ENCODE assay signal across 26 mouse cellular contexts in genomic region chr6:115958445-115958844, GRCm38 (mm10). TPM values are rescaled to one million over a fixed set of nuclear protein-coding genes. Genes with fewer than 3 reads are reported as not detected.
DNase-seq lines count a peak whose midpoint lies in the region; ATAC-seq and TF ChIP-seq lines count a peak whose summit lies in the region.
"Had no signal": no experiment of that assay in that cellular context is flagged by ENCODE, and none has a peak within 500 bp of the region (broad histone marks: within the 10 kb centered on the region; RNA-seq: fewer than 3 reads in every experiment).

No protein-coding gene starts in this region.

- H3K27me3 ChIP-seq in lung, embryonic 16.5 days (ENCODE audit: control insufficient read depth, insufficient read depth, low read depth, low read length), result no peaks in the 10 kb centered on the region
- H3K27me3 ChIP-seq in embryonic facial prominence, embryonic 14.5 days (replicated peaks; ENCODE audit: control insufficient read depth, insufficient read depth, low read length), result no peaks in the 10 kb centered on the region
- no peaks in the 10 kb centered on the region for H3K27me3 ChIP-seq in stomach, postnatal 0 days (ENCODE audit: control insufficient read depth, insufficient read depth, low read length)

- no peak overlapping the region for H3K9ac ChIP-seq in lung, embryonic 16.5 days (ENCODE audit: low read length)
- H3K9ac ChIP-seq in embryonic facial prominence, embryonic 14.5 days (ENCODE audit: low read depth, low read length), result no peak overlapping the region
- H3K9ac ChIP-seq in stomach, postnatal 0 days (ENCODE audit: low read length), result no peak overlapping the region
- H3K9ac ChIP-seq: hindbrain, embryonic 14.5 days; liver, embryonic 14.5 days had no signal

- 87% methylated on average over 9 of the region's 9 CpGs for WGBS in lung, embryonic 16.5 days
- 88% methylated on average over 9 of the region's 9 CpGs for WGBS in embryonic facial prominence, embryonic 14.5 days
- 87% methylated on average over 9 of the region's 9 CpGs for WGBS in stomach, postnatal 0 days

- no peak overlapping the region for H3K4me2 ChIP-seq in lung, embryonic 16.5 days (ENCODE audit: low read depth, low read length)
- no peak overlapping the region for H3K4me2 ChIP-seq in embryonic facial prominence, embryonic 14.5 days (ENCODE audit: low read depth, low read length)
- no peak overlapping the region for H3K4me2 ChIP-seq in stomach, postnatal 0 days (replicated peaks; ENCODE audit: low read depth)
- H3K4me2 ChIP-seq: hindbrain, embryonic 14.5 days had no signal

- intact Hi-C loops in gastrocnemius, adult 2 months (cut with DNase I), result loop anchor here (2.0 to 5.0 kb wide), 2 partner anchors 34 to 54 kb away; no protein-coding TSS in a partner anchor

- no peaks in the 10 kb centered on the region for H3K9me3 ChIP-seq in lung, embryonic 16.5 days (ENCODE audit: control insufficient read depth, low read length)
- no peaks in the 10 kb centered on the region for H3K9me3 ChIP-seq in embryonic facial prominence, embryonic 14.5 days (ENCODE audit: control insufficient read depth, low read length)
- no peaks in the 10 kb centered on the region for H3K9me3 ChIP-seq in stomach, postnatal 0 days (ENCODE audit: control insufficient read depth, low read length)
- H3K9me3 ChIP-seq: heart, embryonic 10.5 days; limb, embryonic 13.5 days had no signal

- H3K36me3 ChIP-seq in lung, embryonic 16.5 days (ENCODE audit: control insufficient read depth, insufficient read depth, low read length), result peaks cover 20% of the 10 kb centered on the region
- peaks cover 16% of the 10 kb centered on the region for H3K36me3 ChIP-seq in embryonic facial prominence, embryonic 14.5 days (ENCODE audit: control insufficient read depth, insufficient read depth, low read length)
- peaks cover 7% of the 10 kb centered on the region; the same call in 1 of the 2 replicates for H3K36me3 ChIP-seq in stomach, postnatal 0 days (ENCODE audit: control insufficient read depth, insufficient read depth, low read length)
- H3K36me3 ChIP-seq: limb, embryonic 13.5 days had no signal

- peak overlapping the region; percentile 48 for H3K4me3 ChIP-seq in gastrocnemius, adult 2 months
- H3K4me3 ChIP-seq in lung, embryonic 16.5 days (ENCODE audit: low read length), result no peak overlapping the region
- H3K4me3 ChIP-seq in embryonic facial prominence, embryonic 14.5 days (ENCODE audit: low read depth, low read length), result no peak overlapping the region
- no peak overlapping the region for H3K4me3 ChIP-seq in stomach, postnatal 0 days (ENCODE audit: low read depth, low read length)
- H3K4me3 ChIP-seq: heart, embryonic 10.5 days; limb, embryonic 13.5 days had no signal

- H3K4me1 ChIP-seq in lung, embryonic 16.5 days (replicated peaks; ENCODE audit: control insufficient read depth, insufficient read depth, low read length), result peaks cover 46% of the 10 kb centered on the region
- peaks cover 30% of the 10 kb centered on the region for H3K4me1 ChIP-seq in embryonic facial prominence, embryonic 14.5 days (ENCODE audit: control insufficient read depth, insufficient read depth, low read length)
- H3K4me1 ChIP-seq in stomach, postnatal 0 days (replicated peaks; ENCODE audit: control insufficient read depth, insufficient read depth), result peaks cover 8% of the 10 kb centered on the region; the same call in 1 of the 2 replicates

- no peak for DNase-seq in gastrocnemius, adult 2 months
- DNase-seq in gastrocnemius, postnatal 4 days (ENCODE audit: low spot score in 2 of 2), result no peak
- DNase-seq in lung, postnatal 4 days, result no peak
- no peak for DNase-seq in embryonic facial prominence, embryonic 14.5 days (ENCODE audit: low spot score)
- DNase-seq in stomach, postnatal 0 days (ENCODE audit: low spot score), result no peak
- no peak for DNase-seq in ovary, postnatal 36 days (ENCODE audit: low spot score)
- DNase-seq: B cell, adult 2 months; retina, postnatal 1 day; thymus, adult 18-20 months had no signal

- ATAC-seq in lung, embryonic 16.5 days (ENCODE audit: low read depth), result no peak
- ATAC-seq in embryonic facial prominence, embryonic 14.5 days (ENCODE audit: low read depth), result no peak
- ATAC-seq in stomach, postnatal 0 days (ENCODE audit: low FRiP score, low TSS enrichment), result no peak
- ATAC-seq: forebrain, embryonic 14.5 days; intestine, embryonic 16.5 days had no signal

- peak overlapping the region; percentile 89 for H3K27ac ChIP-seq in gastrocnemius, adult 2 months
- H3K27ac ChIP-seq in lung, embryonic 16.5 days (ENCODE audit: low read length), result peak overlapping the region; percentile 93
- peak overlapping the region; percentile 61 for H3K27ac ChIP-seq in embryonic facial prominence, embryonic 14.5 days (replicated peaks; ENCODE audit: low read depth, low read length)
- peak overlapping the region; percentile 59 for H3K27ac ChIP-seq in stomach, postnatal 0 days (replicated peaks)
- H3K27ac ChIP-seq: hindbrain, embryonic 14.5 days; limb, embryonic 13.5 days; liver, embryonic 14.5 days had no signal

- no peak for TF ChIP-seq EP300 in stomach, postnatal 0 days (optimal IDR thresholded peaks at IDR 0.05)

- TF ChIP-seq CTCF in gastrocnemius, adult 2 months (IDR thresholded peaks at IDR 0.05), result no peak
- TF ChIP-seq CTCF in stomach, postnatal 0 days (IDR thresholded peaks at IDR 0.05; ENCODE audit: low read depth), result no peak

RNA-seq across cellular contexts. Expression of gene H1foo, which starts 13.7 kb away (rescaled TPM):
- not detected for total RNA-seq in gastrocnemius, adult 2 months (2021)
- total RNA-seq in gastrocnemius, postnatal 4 days (2021), result not detected
- polyA plus RNA-seq in lung, embryonic 16.5 days (2015; fragmentation: Nextera tagmentation; extraction: Ambion mirVana), result not detected in 2 replicates
- polyA plus RNA-seq in embryonic facial prominence, embryonic 14.5 days (2014; fragmentation: Nextera tagmentation; extraction: Ambion mirVana), result not detected in 2 replicates
- not detected in 2 replicates for polyA plus RNA-seq in stomach, postnatal 0 days (2015; fragmentation: Nextera tagmentation; extraction: Ambion mirVana)
- total RNA-seq: adrenal gland, postnatal 25 days; gastrocnemius, postnatal 36 days; heart, postnatal 25 days; layer of hippocampus, postnatal 14 days; left cerebral cortex, postnatal 10 days; megakaryocyte-erythroid progenitor cell, adult 5-6 weeks; midbrain, postnatal 0 days; neutrophil, adult 5-6 weeks had no signal
- polyA plus RNA-seq: forebrain, embryonic 14.5 days; heart, embryonic 10.5 days; hindbrain, embryonic 14.5 days; intestine, embryonic 16.5 days; kidney, embryonic 16.5 days; large intestine, adult 2 months; limb, embryonic 13.5 days; liver, embryonic 14.5 days; midbrain, postnatal 0 days had no signal

RNA-seq across cellular contexts. Expression of gene Rho, which starts 26.9 kb away (rescaled TPM):
- total RNA-seq in gastrocnemius, adult 2 months (2021), result under 1 TPM in 1 of 2 experiments, not detected in 1; 0.06 TPM
- under 1 TPM; 0.62 to 0.93 TPM for total RNA-seq in gastrocnemius, postnatal 4 days (2021)
- polyA plus RNA-seq in lung, embryonic 16.5 days (2015; fragmentation: Nextera tagmentation; extraction: Ambion mirVana), result 0.08 and 0.16 TPM in 2 replicates
- polyA plus RNA-seq in embryonic facial prominence, embryonic 14.5 days (2014; fragmentation: Nextera tagmentation; extraction: Ambion mirVana), result 0.51 and 1.0 TPM in 2 replicates
- 0.10 TPM in 2 replicates for polyA plus RNA-seq in stomach, postnatal 0 days (2015; fragmentation: Nextera tagmentation; extraction: Ambion mirVana)
- total RNA-seq: gastrocnemius, postnatal 36 days; megakaryocyte-erythroid progenitor cell, adult 5-6 weeks had no signal
- polyA plus RNA-seq: heart, embryonic 10.5 days had no signal

RNA-seq across cellular contexts. Expression of gene Plxnd1, which starts 36.4 kb away (rescaled TPM):
- total RNA-seq in gastrocnemius, adult 2 months (2021), result 10 to 100 TPM; 14.7 to 26.7 TPM
- 100 to 1,000 TPM; 125 to 133 TPM for total RNA-seq in gastrocnemius, postnatal 4 days (2021)
- 45.2 and 47.8 TPM in 2 replicates for polyA plus RNA-seq in lung, embryonic 16.5 days (2015; fragmentation: Nextera tagmentation; extraction: Ambion mirVana)
- polyA plus RNA-seq in embryonic facial prominence, embryonic 14.5 days (2014; fragmentation: Nextera tagmentation; extraction: Ambion mirVana), result 45.5 and 46.9 TPM in 2 replicates
- polyA plus RNA-seq in stomach, postnatal 0 days (2015; fragmentation: Nextera tagmentation; extraction: Ambion mirVana), result 9.7 and 10.4 TPM in 2 replicates
